Mouse (Mus musculus) urinary bladder, postnatal 14 days (tissue): Measurements from ENCODE around the gene Fbxl12.
"Not testable (repeated sequence)": the region's sequence is repeated elsewhere in the genome, so short reads cannot be mapped to it uniquely, and the experiment has no call there.

ENCODE experiments used
- DNase-seq: peaks from one replicate; pipeline ENCODE4 v3.0.0; 2021; ENCODE audit warnings: low spot score

Fbxl12 gene

DNA sequence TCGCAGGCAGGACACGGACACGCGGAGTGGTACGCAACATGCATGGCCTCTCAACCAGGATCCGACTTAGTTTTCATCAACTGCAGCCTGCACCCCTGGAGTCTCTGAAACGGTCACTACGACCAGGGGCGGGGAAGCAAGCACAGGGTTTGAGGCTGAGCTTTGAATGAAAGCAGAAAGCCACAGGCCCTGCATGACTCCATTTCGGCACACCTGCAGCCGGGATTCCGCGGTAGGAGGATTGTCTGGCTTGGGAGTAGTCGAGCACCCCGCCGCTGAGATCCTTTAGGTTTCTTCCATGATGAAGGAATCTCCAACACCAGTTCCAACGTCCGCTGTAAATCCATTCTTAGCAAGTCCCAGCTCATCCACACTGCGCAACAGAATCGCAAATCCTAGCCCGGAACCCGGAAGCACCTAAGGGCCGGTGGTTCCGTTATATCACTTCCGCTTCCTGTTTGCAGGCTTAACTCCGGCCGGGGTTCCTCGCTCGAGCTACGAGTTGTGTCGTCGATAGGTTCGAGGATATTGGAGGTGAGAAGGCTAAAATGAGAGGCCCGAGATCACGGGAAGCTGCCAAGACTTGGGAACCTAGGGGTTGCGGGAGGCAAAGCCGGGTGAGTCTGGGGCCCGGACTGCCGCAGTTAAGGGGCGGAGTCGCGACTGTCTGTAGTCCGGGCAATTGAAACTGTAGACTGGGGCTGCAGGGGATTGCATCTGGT, at the start of gene Fbxl12:
TSS of gene Fbxl12 (minus strand) at position 408 of the 722 bp plus-strand sequence.
- peak; percentile 77 for DNase-seq

DNA sequence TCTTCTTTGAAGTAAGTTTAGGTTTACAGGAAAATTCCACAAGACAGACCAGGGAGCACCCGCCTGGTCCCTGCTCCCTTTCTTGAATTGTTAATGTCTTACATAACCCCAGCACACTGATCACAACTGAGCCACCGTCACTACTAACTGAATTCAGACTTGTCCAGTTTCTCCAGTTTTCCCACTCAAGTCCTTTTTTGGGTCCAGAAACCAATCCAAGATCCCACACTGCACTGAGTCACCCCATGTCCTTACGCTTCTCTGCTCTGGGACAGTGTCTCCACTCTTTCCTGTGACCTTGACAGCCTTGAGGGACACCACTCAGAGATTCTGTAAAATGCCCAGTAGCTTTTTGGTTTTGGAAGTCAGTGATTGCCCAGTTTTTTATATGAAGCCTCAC, 48.3 kb upstream of the Fbxl12 start:
- DNase-seq: no peak

DNA sequence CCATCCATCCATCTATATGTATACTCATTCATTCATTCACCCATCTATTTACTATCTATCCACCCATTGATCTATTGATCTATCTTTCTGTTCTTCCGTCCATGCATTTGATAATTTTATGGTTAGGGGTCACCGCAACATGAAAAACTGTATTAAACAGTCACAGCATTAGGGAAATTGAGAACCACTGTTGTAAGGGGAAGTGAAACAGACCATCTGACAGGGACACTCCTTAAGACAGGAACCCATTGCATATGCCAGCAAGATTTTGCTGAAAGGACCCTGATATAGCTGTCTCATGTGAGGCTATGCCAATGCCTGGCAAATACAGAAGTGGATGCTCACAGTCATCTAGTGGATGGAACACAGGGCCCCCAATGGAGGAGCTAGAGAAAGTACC, 45.9 kb upstream of the Fbxl12 start:
- DNase-seq: not testable (repeated sequence)

DNA sequence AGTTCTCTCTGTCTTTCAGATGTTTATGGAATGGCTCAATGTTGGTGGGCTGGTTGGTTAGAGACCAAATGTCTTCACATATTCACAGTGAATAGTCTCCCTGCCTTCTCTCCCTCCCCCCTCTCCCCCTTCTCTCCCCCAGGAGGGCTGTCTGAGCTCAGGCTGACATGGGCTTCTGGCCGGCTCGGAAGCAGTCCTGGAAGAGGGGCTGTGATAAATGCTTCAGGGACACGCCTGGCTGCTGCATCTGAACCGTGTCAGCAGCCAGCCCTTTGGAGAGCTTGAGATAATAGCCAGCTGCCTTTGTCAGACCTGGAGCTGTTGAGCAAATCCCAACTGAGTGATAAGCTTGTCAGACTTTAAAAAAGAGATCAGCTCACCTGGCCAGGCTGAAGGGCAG, 45.3 kb upstream of the Fbxl12 start:
- no peak for DNase-seq

DNA sequence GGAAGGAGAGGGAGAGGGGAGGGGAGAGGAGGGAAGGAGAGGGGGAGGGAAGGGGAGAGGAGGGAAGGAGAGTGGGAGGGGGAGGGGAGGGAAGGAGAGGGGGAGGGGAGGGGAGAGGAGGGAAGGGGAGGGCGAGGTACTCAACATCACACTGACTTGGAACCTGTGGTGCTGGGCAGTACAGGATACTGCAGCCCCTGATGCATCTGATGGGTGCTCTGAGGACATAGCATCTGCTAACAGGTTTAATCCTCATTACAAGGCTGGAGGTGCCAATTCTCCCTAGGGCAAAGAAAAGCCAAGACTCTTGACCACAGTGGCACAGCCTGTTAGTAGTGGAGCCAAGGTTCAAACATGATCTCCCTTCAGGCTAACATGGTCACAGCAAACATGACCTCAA, 44.8 kb upstream of the Fbxl12 start:
- no peak for DNase-seq

DNA sequence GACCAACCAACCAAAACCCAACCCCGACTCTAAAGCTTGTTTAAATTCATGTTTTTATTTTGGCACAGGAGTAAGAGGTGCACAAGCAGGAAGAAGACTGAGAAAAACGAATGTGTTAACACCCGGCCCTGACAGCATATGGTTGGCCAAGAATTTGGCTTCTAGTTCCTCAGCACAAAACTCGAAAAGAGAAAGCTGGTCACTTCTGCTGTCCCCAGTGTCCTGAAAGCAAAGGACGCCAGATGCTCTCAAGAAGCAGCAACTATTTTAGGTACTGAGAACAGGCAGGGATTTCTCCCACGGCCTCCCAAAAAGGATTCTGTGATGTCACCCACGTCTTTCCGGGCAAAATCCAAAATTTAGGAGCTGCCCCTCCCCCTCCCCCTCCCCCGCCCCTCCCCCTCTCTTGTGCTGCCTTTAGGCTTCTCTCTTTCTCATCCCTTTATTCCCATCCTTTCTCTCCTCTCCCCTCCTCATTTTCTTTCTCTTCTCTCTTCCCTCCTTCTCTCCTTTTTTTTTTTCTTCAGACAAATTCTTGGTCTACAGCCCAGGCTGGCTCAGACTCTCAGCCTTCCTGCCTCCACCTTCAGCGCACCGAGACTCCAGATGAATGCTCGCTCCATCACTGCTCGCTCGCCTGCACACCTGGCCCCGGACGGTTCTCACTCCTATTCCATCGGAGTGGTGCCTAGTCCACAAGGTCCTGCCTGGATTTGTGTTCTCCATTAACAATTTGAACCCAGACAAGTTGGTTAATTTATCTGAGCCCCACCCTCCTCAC, 40.7 kb upstream of the Fbxl12 start:
- no peak for DNase-seq

DNA sequence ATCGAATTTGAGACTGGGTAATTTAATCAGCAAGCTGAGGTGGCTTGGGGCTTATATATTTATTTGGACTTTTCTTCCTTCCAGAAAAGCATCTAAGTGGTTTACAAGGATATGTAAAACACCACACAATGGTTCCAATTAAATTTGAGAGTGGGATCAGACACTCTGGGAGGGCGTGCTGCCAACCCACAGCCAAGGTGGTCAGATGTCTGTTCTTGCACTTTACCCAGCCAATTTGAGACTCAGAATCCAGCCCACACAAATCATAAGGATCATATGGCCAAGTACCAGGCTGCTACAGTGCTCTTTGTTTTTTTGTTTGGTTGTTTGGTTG, 37.8 kb upstream of the Fbxl12 start:
- no peak for DNase-seq

DNA sequence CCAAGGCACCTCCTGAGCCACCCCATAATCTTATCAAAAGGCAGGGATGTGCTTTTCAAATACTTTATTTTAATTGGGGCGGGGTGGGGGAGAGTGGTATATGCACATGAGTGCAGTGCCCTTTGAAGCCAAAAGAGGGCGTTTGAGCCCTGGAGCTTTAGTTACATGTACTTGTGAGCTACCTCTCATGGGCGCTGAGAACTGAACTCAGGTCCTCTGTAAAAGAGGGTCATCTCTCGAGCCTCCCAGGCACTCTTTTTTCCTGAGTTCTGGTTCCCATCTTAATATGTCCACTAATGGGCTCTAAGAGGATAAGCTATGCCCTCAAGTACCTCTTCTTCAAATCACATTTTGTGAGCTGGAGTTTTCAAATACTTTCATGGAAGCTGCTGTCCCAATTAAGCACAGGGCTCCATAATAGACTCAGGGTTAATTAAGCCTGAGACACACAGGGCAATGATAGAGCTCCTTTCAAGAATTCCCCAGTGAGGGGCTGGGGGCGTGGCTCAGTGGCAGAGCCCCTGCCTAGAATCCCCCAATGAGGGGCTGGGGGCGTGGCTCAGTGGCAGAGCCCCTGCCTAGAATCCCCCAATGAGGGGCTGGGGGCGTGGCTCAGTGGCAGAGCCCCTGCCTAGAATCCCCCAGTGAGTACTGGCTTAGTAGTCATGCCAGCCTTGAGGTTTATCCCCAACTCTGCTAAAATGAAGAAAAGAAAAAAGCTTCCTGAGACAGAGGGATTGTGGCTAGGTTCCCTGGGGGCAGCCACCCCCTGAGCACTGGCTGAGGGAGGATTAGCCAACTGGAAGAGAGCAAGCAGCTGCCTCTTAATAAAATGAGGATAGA, 37.2 kb upstream of the Fbxl12 start:
- no peak for DNase-seq

DNA sequence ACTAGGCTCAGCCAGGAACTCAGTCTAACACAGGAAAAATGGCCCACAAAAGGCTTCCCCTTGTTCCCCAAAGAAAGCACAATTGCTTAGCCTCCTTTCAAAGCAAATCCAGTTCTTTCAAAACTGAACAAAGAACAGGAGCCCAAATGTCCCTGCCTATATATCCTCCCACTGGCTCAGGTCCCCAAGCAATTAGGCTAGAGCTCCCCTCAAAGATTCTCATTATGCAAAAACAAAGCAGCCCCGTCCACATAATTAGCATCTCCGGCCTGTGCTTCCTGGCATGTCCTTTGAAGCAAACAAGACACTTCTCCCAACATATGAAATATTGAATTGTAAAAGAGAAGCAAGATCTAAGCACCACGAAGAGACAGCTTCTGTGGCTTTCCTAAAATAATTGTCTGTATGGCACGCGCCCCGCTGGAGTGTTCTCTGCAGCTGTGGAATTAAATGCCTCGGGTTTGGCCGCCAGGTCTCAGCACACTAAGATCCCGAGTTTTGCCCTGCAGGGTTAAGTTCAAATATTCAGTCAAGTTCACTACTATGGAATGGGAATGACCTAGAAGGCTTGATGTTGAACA, 35.9 kb upstream of the Fbxl12 start:
- no peak for DNase-seq

DNA sequence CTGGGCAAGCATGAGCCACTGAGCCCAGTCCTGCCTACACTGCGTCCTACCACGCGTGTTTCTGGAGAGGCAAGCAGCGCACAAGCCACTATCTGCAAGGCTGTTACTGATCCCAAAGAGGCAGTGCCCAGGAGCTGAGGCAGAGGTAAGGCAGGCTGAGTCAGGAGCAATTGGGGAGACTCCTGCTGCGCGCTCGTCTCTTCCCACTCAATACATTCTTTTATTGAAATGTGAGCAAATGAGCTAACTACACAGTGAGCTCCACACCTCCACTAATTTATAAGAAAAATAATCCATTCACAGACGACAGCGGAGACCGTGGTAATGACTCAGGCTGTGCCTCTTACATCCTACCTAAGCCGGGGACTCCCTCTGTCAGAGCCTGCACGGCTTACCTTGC, 33.3 kb upstream of the Fbxl12 start:
- no peak for DNase-seq

DNA sequence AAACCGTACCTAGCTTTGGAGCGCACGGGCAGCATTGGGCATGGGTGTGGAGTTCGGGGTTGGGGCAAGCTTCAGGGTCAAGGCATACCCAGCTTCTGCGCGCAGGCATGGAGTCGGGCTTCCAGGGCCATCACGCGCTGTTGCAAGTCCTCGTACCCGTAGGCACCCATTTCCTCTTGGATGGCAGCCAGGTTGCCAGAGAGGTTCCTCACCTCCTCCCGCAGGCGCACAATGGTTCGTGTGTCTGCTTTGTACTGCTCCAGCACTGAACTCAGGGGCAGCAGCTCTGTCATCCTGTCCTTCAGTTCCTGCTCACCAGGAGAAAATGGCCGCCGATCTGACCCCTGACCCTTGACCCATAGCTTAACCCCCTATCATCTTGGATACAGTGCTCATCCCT, 27.5 kb upstream of the Fbxl12 start:
- DNase-seq: no peak

DNA sequence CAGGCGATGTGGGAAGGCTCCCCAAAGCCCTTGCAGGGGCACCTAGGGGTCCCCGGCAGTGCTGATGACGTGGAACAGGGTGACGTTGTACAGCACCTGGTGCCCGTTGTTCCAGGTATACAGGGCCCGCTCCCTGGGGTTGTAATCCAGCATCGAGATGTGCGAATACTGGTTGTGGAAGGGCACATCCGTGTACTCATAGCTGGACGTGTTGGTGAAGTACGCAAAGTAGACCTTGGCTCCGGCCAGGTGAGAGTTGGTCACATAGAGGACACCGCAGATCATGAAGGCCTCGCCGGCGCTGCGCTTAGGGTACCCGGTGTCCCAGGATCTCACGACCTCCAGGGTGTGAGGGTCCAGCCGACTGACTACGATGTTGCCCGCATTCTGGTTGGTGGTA, 23.5 kb upstream of the Fbxl12 start:
- no peak for DNase-seq

DNA sequence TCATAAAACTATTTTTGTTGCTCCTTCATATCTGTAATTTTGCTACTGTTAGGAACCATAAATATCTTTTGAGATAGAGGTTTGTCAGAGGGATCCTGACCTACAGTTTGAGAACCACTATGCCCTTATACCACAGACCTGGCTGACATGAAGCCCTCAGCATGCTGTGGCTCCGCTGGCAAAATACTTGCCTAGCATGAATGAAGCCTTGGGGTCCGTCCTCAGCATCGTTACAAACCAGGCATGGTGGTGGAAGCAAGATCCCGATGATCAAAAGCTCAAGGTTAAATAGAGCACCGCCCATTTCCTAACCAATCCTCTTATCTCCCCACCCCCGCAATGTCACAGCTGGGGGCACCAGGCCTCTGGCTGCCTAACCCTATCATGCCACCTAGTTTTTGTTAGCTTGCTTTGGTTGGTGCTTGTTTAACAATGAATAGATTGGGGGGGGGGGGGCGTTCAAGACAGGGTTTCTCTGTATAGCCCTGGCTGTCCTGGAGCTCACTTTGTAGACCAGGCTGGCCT, 22.0 kb upstream of the Fbxl12 start:
- no peak for DNase-seq

DNA sequence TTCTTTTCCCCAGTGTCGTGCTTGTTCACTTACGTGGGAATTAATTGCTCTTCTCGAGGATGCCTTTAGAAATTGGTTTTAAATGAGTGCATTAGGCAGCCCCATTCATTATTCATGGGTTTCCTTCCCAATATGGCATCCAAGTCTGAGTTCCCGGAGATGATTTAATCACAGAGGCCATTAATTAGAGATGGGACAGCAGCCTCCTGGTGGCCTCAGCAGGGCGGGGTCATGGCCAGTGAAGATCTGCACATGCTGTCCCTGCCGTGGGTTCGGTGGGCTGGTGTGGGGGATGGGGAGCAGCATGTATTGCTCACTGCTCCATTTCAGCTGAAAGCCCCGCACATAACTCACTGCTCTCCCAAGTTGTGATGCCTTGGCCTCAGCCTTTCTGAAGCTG, 21.4 kb upstream of the Fbxl12 start:
- DNase-seq: no peak

DNA sequence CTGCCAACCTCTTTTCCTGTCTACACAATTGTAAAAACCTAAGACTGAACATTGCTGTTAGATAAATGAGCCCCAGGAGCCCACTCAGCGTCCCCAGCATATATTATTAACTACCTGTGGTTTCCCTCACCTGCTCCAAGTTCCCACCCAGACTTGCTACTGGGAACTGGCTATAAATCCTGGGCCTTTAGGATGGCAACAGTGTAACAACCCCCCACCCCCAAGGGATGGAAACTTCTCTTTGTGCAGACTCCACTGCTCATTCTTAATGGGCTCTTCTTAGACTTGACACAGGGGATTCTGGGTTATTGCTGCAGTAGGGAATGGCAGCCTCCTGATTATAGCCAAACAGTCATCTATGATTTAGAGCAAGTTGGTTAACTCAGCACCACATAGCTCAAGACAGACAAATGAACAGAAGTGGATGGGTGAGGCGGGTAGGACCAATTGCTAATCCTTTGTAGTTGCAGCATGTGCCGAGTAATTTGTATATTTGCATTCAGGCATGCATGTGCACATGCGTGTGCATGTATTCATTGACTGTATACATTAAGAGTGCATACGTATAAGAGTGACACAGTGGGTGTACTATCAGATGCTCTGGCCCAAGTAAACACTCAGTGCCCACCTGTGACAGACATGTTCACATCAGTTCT, 20.5 kb upstream of the Fbxl12 start:
- no peak for DNase-seq

DNA sequence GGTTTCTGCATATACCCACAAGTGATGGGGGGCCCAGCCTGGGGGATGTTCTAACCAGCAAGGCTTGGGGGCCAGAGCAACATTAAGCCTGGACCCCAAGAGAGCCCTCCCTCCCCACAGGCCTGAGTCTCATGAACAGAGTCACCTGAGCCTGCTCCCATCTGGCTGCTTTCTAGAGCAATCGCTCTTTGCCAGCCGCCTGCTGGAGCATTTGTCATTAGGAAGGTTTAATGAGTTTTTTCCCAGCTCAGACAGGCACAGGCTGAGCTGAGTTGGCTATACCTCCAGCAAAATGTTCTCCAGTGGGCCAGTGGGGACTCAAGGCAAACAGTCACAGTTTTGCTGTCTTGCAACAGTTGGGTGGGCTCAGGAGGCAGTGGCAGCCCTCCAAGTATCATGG, 19.8 kb upstream of the Fbxl12 start:
- no peak for DNase-seq

DNA sequence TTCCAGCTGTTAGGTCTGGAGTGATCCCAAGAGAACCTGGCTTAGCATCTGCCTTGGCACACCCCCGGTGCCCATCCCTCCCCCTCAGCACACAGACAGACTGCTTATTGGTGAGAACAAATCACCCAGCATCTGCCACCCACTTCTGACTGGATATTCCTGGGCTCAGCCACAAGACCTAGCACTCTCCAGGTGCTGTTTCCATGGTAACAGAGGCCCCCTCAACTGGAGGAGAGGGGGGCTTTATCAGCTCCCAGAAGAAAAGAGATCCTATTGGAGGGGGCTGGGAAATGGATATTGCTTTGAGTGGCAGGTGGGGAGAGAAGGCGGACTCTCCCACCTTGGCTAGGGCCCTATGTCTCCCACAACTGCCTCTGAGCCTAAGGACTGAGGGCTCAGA, 19.4 kb upstream of the Fbxl12 start:
- no peak for DNase-seq

DNA sequence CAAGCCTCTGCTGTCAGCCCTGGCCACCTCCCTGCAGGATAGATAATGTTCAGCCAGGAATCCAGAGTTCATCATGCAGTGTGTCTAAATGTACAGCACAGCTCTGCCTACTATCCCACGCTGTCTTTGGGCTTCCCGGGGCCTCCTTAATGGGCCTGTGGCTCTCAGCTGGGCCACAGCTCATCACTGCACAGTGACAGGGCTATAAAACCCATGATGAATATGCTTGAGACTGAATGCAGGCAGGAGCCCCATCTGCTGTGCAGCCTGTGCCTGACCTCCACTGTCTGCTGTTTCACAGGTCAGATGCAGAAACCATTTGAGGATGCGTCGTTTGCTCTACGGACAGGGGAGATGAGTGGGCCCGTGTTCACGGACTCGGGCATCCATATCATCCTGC, 18.3 kb upstream of the Fbxl12 start:
- no peak for DNase-seq

DNA sequence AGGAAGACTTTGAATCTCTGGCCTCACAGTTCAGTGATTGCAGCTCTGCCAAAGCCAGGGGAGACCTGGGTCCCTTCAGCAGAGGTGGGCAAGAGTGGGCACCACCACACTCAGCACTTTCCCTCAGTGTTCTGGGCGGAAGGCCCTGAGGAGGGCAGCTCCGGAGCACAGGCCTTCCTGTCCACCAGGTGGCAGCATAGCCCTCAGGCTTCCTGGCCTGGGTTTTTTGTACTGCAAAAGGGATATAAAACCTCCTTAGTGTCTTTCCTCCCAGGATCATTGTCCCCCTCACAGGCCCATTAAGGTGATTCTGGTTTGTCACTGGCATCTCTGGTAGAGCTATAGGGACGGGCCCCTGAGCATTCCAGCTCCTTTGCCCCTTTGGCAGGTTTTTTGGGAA, 17.8 kb upstream of the Fbxl12 start:
- DNase-seq: peak; percentile 74

DNA sequence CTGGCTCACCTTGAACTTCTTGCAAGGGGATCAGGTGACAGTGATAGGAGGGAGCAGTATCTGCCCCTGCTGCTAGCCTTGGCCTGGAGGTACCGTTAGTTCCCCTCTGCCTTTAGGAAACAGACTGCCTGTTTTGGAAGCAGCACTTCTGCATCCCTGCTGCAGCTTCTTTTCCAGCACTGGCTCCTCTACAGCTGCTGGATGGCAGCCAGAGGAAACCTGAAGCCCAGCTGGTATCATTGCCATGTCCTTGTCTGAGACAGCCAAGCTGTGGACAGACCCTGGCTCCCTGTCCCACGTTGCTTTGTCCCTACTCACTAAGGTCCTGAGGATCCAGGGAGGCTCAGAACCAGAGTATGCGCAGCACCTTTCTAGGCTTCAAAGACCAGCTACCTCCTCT, 13.0 kb upstream of the Fbxl12 start:
- DNase-seq: no peak

DNA sequence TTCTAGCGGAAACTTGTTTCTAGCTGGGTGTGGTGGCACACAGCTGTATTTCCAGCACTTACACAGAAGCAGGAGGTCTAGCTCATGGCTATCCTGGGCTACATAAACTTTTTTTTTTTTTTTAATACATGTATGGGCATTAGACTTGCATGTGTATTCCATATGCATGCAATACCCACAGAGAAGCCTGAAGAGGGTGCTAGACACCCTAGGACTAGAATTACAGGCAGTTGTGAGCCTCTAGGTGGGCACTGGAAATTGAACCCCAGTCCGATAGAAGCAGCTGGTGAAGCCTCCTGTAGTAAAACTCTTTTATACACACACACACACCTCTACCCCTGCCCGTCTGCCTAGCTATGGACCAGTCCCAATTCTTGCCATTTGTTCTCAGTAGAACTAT, 9.3 kb upstream of the Fbxl12 start:
- no peak for DNase-seq

DNA sequence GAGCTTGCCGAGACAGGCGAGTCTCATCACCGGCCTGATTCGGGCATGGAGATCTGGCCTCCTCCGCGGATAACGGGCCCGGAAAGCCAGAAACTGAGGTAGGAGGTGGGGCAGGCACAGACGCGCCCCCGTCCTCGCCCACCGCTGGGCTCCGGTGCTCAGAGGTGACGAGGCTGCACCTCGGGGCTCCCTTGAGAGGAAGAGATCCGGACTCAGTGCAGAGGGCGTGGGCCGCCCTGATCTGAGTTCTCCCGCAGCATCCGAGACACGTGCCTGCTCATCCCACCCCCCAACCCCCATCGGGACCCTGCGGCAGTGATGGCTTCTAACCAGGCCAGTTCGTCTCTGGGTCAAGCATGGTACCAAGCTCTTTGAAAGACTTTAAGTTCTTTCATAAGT, 7.7 kb upstream of the Fbxl12 start:
- DNase-seq: no peak
